14 mouse cellular contexts compared by ENCODE assay signal in the genomic region with DNA sequence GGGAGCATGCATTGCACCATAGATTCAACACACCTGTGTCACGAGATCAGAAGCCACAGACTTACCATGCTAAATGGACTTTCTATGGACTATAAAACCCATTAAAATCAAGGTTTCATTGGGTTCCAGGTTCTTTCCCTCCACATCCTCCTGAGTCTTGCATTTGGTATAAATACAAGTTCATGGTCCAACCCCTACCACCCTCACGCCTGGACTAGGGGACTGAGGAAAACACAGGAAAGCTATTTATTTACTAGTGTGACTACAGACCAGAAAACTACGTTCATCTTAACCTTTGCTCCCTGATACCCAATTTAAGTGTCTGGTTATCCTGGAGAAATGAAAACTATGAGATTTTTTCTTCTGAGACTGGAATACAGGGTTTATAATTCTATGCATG. TPM values are rescaled to one million over a fixed set of nuclear protein-coding genes. Genes with fewer than 3 reads are reported as not detected.
A peak's percentile ranks its signal among the peaks of the same experiment; 100 is the strongest.
DNase-seq lines count a peak whose midpoint lies in the region; ATAC-seq lines count a peak whose summit lies in the region.
"Had no signal": no experiment of that assay in that cellular context is flagged by ENCODE, and none has a peak within 500 bp of the region (broad histone marks: within the 10 kb centered on the region; RNA-seq: fewer than 3 reads in every experiment).

Gcnt1 (minus strand) TSS at position 144 of the 400 bp plus-strand sequence.

- WGBS in heart, embryonic 10.5 days, result 82% methylated on average over 3 of the region's 3 CpGs
- WGBS in kidney, embryonic 15.5 days, result 69% methylated on average over 3 of the region's 3 CpGs
- 85% methylated on average over 3 of the region's 3 CpGs for WGBS in midbrain, embryonic 16.5 days

- no peak within 1 kb of the TSS for H3K9ac ChIP-seq in kidney, embryonic 15.5 days
- no peak within 1 kb of the TSS for H3K9ac ChIP-seq in midbrain, embryonic 16.5 days (ENCODE audit: low read depth, low read length)
- H3K9ac ChIP-seq: midbrain, embryonic 15.5 days; neural tube, embryonic 15.5 days had no signal

- no peak within 1 kb of the TSS for H3K4me2 ChIP-seq in kidney, embryonic 15.5 days
- no peak within 1 kb of the TSS for H3K4me2 ChIP-seq in midbrain, embryonic 16.5 days (ENCODE audit: low read length)
- H3K4me2 ChIP-seq: midbrain, embryonic 15.5 days; neural tube, embryonic 15.5 days had no signal

- ATAC-seq in kidney, embryonic 15.5 days (replicated peaks; ENCODE audit: low FRiP score), result no peak; the same call in 1 of the 2 replicates
- no peak for ATAC-seq in megakaryocyte progenitor cell, adult 5-6 weeks (replicated peaks; ENCODE audit: poor library complexity)
- ATAC-seq in midbrain, embryonic 16.5 days, result no peak
- ATAC-seq: inflammation-experienced regulatory T-cells, adult 6 months; lung, postnatal 0 days; midbrain, embryonic 15.5 days had no signal

- H3K9me3 ChIP-seq in heart, embryonic 10.5 days, result no peaks in the 10 kb centered on the region
- no peaks in the 10 kb centered on the region for H3K9me3 ChIP-seq in kidney, embryonic 15.5 days (replicated peaks)
- no peaks in the 10 kb centered on the region for H3K9me3 ChIP-seq in midbrain, embryonic 16.5 days (replicated peaks; ENCODE audit: control insufficient read depth, low read length, poor library complexity, severe bottlenecking)
- H3K9me3 ChIP-seq: midbrain, embryonic 15.5 days; neural tube, embryonic 15.5 days had no signal

- DNase-seq in heart, adult 18-20 months, result no peak
- no peak for DNase-seq in heart, embryonic 10.5 days (ENCODE audit: low spot score)
- DNase-seq in gonadal fat pad, adult 2 months (ENCODE audit: low read depth), result no peak
- no peak for DNase-seq in layer of hippocampus, adult 8-10 months (ENCODE audit: low spot score in 2 of 2)
- DNase-seq in adipocyte (ENCODE audit: low spot score), result no peak
- DNase-seq: left cerebral cortex, postnatal 4 days; right cerebral cortex, postnatal 25 days had no signal

- H3K36me3 ChIP-seq in heart, embryonic 10.5 days, result no peaks in the 10 kb centered on the region
- H3K36me3 ChIP-seq in kidney, embryonic 15.5 days, result no peaks in the 10 kb centered on the region
- no peaks in the 10 kb centered on the region for H3K36me3 ChIP-seq in midbrain, embryonic 16.5 days (ENCODE audit: control insufficient read depth, insufficient read depth, low read length)
- H3K36me3 ChIP-seq: midbrain, embryonic 15.5 days; neural tube, embryonic 15.5 days had no signal

- peaks cover 9% of the 10 kb centered on the region; the same call in 1 of the 2 replicates for H3K4me1 ChIP-seq in heart, embryonic 10.5 days
- H3K4me1 ChIP-seq in kidney, embryonic 15.5 days, result no peaks in the 10 kb centered on the region
- no peaks in the 10 kb centered on the region for H3K4me1 ChIP-seq in midbrain, embryonic 16.5 days (ENCODE audit: control insufficient read depth, insufficient read depth, low read length)
- H3K4me1 ChIP-seq: midbrain, embryonic 15.5 days; neural tube, embryonic 15.5 days had no signal

- H3K27me3 ChIP-seq in heart, embryonic 10.5 days (ENCODE audit: insufficient read depth, poor library complexity, severe bottlenecking), result no peaks in the 10 kb centered on the region
- no peaks in the 10 kb centered on the region for H3K27me3 ChIP-seq in kidney, embryonic 15.5 days
- H3K27me3 ChIP-seq in midbrain, embryonic 16.5 days (ENCODE audit: control insufficient read depth, insufficient read depth, low read depth, low read length), result no peaks in the 10 kb centered on the region
- H3K27me3 ChIP-seq: midbrain, embryonic 15.5 days; neural tube, embryonic 15.5 days had no signal

- no peak within 1 kb of the TSS for H3K4me3 ChIP-seq in heart, embryonic 10.5 days
- H3K4me3 ChIP-seq in kidney, embryonic 15.5 days (replicated peaks), result no peak within 1 kb of the TSS
- no peak within 1 kb of the TSS for H3K4me3 ChIP-seq in midbrain, embryonic 16.5 days (ENCODE audit: low read depth, low read length)
- H3K4me3 ChIP-seq: midbrain, embryonic 15.5 days; neural tube, embryonic 15.5 days had no signal

- no peak within 1 kb of the TSS for H3K27ac ChIP-seq in heart, embryonic 10.5 days
- H3K27ac ChIP-seq in kidney, embryonic 15.5 days, result peak within 1 kb of the TSS; percentile 60; the same call in 1 of the 2 replicates
- no peak within 1 kb of the TSS for H3K27ac ChIP-seq in midbrain, embryonic 16.5 days (ENCODE audit: low read length)
- H3K27ac ChIP-seq: midbrain, embryonic 15.5 days; neural tube, embryonic 15.5 days had no signal

RNA-seq across cellular contexts. Expression of gene Gcnt1, which starts in this region (rescaled TPM):
- total RNA-seq in heart, adult 18-20 months (2021), result 10 to 100 TPM; 17.0 to 17.3 TPM
- 7.7 and 9.4 TPM in 2 replicates for polyA plus RNA-seq in heart, embryonic 10.5 days (2016; fragmentation: Nextera tagmentation; extraction: Ambion mirVana)
- polyA plus RNA-seq in gonadal fat pad, adult 2 months (2012; rRNA removed), result 11.5 and 17.3 TPM in 2 replicates
- polyA plus RNA-seq in kidney, embryonic 15.5 days (2015; fragmentation: Nextera tagmentation; extraction: Ambion mirVana), result 27.6 and 29.6 TPM in 2 replicates
- 19.3 and 21.9 TPM in 2 replicates for total RNA-seq in megakaryocyte progenitor cell, adult 5-6 weeks (2015)
- 25.9 and 26.1 TPM in 2 replicates for total RNA-seq in megakaryocyte progenitor cell, adult 5-6 weeks (2017)
- 0.55 and 0.85 TPM in 2 replicates for polyA plus RNA-seq in midbrain, embryonic 16.5 days (2015; fragmentation: Nextera tagmentation; extraction: Ambion mirVana)
- 1 to 10 TPM; 3.4 to 7.7 (median 4.9) TPM for total RNA-seq in layer of hippocampus, adult 8-10 months (2022)
